Mouse (Mus musculus) erythroblast, embryonic 14.5 days (primary cell): ENCODE measurements around the gene Glrx. TPM values are rescaled to one million over a fixed set of nuclear protein-coding genes. Genes with fewer than 3 reads are reported as not detected.

Experiments
- H3K27me3 ChIP-seq: 2 replicates; pipeline ENCODE4 v1.6.1; 2012; ENCODE audit warnings: inconsistent platforms; ENCODE audit not compliant: control insufficient read depth
- H3K36me3 ChIP-seq: 2 replicates; pipeline ENCODE4 v1.6.1; 2012; ENCODE audit warnings: mild to moderate bottlenecking, inconsistent platforms; ENCODE audit not compliant: control insufficient read depth
- H3K4me1 ChIP-seq: 2 replicates; pipeline ENCODE4 v1.6.1; 2012; ENCODE audit warnings: inconsistent platforms; ENCODE audit not compliant: control insufficient read depth
- H3K4me3 ChIP-seq: replicated peaks from 2 replicates; pipeline ENCODE3; 2012; ENCODE audit warnings: moderate library complexity, mild to moderate bottlenecking, inconsistent platforms
- H3K9me3 ChIP-seq: 2 replicates; pipeline ENCODE4 v1.6.1; 2012; ENCODE audit warnings: low read length, inconsistent platforms, mixed read lengths; ENCODE audit not compliant: control insufficient read depth
- GATA1 ChIP-seq: IDR thresholded peaks from 2 replicates; pipeline ENCODE4 v1.6.1; 2012; ENCODE audit warnings: low read length, inconsistent platforms, mixed read lengths
- TAL1 ChIP-seq: IDR thresholded peaks from 3 replicates; pipeline ENCODE4 v1.6.1; 2012; ENCODE audit warnings: low read length, inconsistent platforms, mixed read lengths
- polyA plus RNA-seq: library from polyadenylated mRNA; stranded (reverse); fragments of >175 nt; gene quantifications from 2 replicates; pipeline ENCODE4 v1.2.3, GENCODE M21; 2012

The Glrx gene
- polyA plus RNA-seq, 1 experiment, result 1.8 TPM

- TF ChIP-seq GATA1 (no peak), TAL1 (no peak)
- H3K4me1 ChIP-seq, result peaks cover 5% of the 10 kb centered on the region
- H3K9me3 ChIP-seq, result no peaks in the 10 kb centered on the region
- peaks cover 11% of the 10 kb centered on the region; the same call in 1 of the 2 replicates for H3K27me3 ChIP-seq
- no peak overlapping the region for H3K4me3 ChIP-seq
- no peaks in the 10 kb centered on the region for H3K36me3 ChIP-seq
These were observed 7.0 kb upstream of the Glrx start for GRCm38 (mm10) chr13:75832697-75833096.

GRCm38 (mm10) chr13:75833499-75833898, 6.2 kb upstream of the Glrx start:
- TF ChIP-seq GATA1 (no peak), TAL1 (no peak)

GRCm38 (mm10) chr13:75835461-75835860, 4.2 kb upstream of the Glrx start:
- no peak for TF ChIP-seq TAL1
- no peaks in the 10 kb centered on the region for H3K36me3 ChIP-seq
- no peak overlapping the region for H3K4me3 ChIP-seq
- peaks cover 32% of the 10 kb centered on the region for H3K4me1 ChIP-seq
- H3K9me3 ChIP-seq, result no peaks in the 10 kb centered on the region
- H3K27me3 ChIP-seq, result peaks cover 11% of the 10 kb centered on the region; the same call in 1 of the 2 replicates

More at GRCm38 (mm10) chr13:75833499-75833898, 6.2 kb upstream of the Glrx start:
- Histone ChIP-seq H3K9me3 (no peaks in the 10 kb centered on the region), H3K36me3 (no peaks in the 10 kb centered on the region), H3K27me3 (peaks cover 11% of the 10 kb centered on the region; the same call in 1 of the 2 replicates), H3K4me1 (peaks cover 13% of the 10 kb centered on the region), H3K4me3 (no peak overlapping the region)

GRCm38 (mm10) chr13:75838506-75838905, 1.2 kb upstream of the Glrx start:
- Histone ChIP-seq H3K27me3 (peaks cover 6% of the 10 kb centered on the region; the same call in 1 of the 2 replicates), H3K4me3 (no peak overlapping the region), H3K4me1 (peaks cover 60% of the 10 kb centered on the region), H3K9me3 (no peaks in the 10 kb centered on the region), H3K36me3 (peaks cover 17% of the 10 kb centered on the region)
- no peak for TF ChIP-seq GATA1
- TF ChIP-seq TAL1, result no peak

- H3K4me1 ChIP-seq, result peaks cover 83% of the 10 kb centered on the region
- no peaks in the 10 kb centered on the region for H3K9me3 ChIP-seq
- peaks cover 35% of the 10 kb centered on the region for H3K36me3 ChIP-seq
- H3K4me3 ChIP-seq, result peak overlapping the region; percentile 81
- no peak; the same call in 1 of the 2 replicates for TF ChIP-seq GATA1
- no peak for TF ChIP-seq TAL1
- no peaks in the 10 kb centered on the region for H3K27me3 ChIP-seq
These were observed 1.2 kb downstream of the Glrx start for GRCm38 (mm10) chr13:75840752-75841285.

- TF ChIP-seq TAL1 (no peak), GATA1 (no peak)
- Histone ChIP-seq H3K36me3 (peaks cover 45% of the 10 kb centered on the region), H3K4me3 (peak overlapping the region; percentile 81), H3K9me3 (no peaks in the 10 kb centered on the region), H3K4me1 (peaks cover 93% of the 10 kb centered on the region), H3K27me3 (no peaks in the 10 kb centered on the region)
These were observed 2.3 kb downstream of the Glrx start for GRCm38 (mm10) chr13:75841950-75842349.

- no peaks in the 10 kb centered on the region for H3K27me3 ChIP-seq
- peaks cover 58% of the 10 kb centered on the region for H3K36me3 ChIP-seq
- H3K9me3 ChIP-seq, result no peaks in the 10 kb centered on the region
- no peak for TF ChIP-seq TAL1
- no peak for TF ChIP-seq GATA1
- H3K4me1 ChIP-seq, result peaks cover 95% of the 10 kb centered on the region
- H3K4me3 ChIP-seq, result peak overlapping the region; percentile 30
These were observed 3.7 kb downstream of the Glrx start for GRCm38 (mm10) chr13:75843331-75843730.

GRCm38 (mm10) chr13:75843993-75844683, 4.5 kb downstream of the Glrx start:
- H3K4me3 ChIP-seq, result peak overlapping the region; percentile 30
- no peaks in the 10 kb centered on the region for H3K9me3 ChIP-seq
- H3K36me3 ChIP-seq, result peaks cover 66% of the 10 kb centered on the region
- TF ChIP-seq GATA1, result no peak
- TF ChIP-seq TAL1, result no peak
- H3K4me1 ChIP-seq, result peaks cover 92% of the 10 kb centered on the region
- no peaks in the 10 kb centered on the region for H3K27me3 ChIP-seq

GRCm38 (mm10) chr13:75844833-75845518, 5.3 kb downstream of the Glrx start:
- Histone ChIP-seq H3K4me3 (no peak overlapping the region), H3K4me1 (peaks cover 83% of the 10 kb centered on the region), H3K36me3 (peaks cover 71% of the 10 kb centered on the region), H3K9me3 (no peaks in the 10 kb centered on the region), H3K27me3 (no peaks in the 10 kb centered on the region)
- TF ChIP-seq TAL1, result no peak
- no peak for TF ChIP-seq GATA1
